Mouse (Mus musculus) brain, embryonic 18.5 days (tissue): ENCODE data around the gene Defb46.

Source experiments
- DNase-seq: peaks from one replicate; pipeline ENCODE4 v3.0.0-alpha.2; 2012; ENCODE audit warnings: low read depth, low spot score

Defb46 gene

GRCm38 (mm10) chr8:19239616-19240015 lies at the start of gene Defb46:
Gene Defb46 (plus strand): TSS chr8:19239916.
- no peak for DNase-seq

GRCm38 (mm10) chr8:19225161-19225560 lies 14.6 kb upstream of the Defb46 start, which contains the start of gene Defb6:
Gene Defb6 (plus strand): TSS chr8:19225478.
- DNase-seq: no peak

GRCm38 (mm10) chr8:19238101-19238500 lies 1.6 kb upstream of the Defb46 start:
- no peak for DNase-seq

- no peak for DNase-seq
Observed at GRCm38 (mm10) chr8:19247280-19247679, 7.6 kb downstream of the Defb46 start, which contains the start of gene Defb5. Gene Defb5 (plus strand): TSS chr8:19247580.

- no peak for DNase-seq
Observed at GRCm38 (mm10) chr8:19258136-19258535, 18.4 kb downstream of the Defb46 start.

GRCm38 (mm10) chr8:19259667-19260066 lies 20.0 kb downstream of the Defb46 start:
- DNase-seq: no peak
